Mouse (Mus musculus) ZHBTc4 (cell line): ENCODE data around the gene Gm17949.
A peak's percentile ranks its signal among the peaks of the same experiment; 100 is the strongest.

ENCODE experiments used
- DNase-seq: peaks from one replicate; pipeline ENCODE4 v3.0.0-alpha.2; 2011; ENCODE audit warnings: low read depth, low spot score

Gene Gm17949

DNA sequence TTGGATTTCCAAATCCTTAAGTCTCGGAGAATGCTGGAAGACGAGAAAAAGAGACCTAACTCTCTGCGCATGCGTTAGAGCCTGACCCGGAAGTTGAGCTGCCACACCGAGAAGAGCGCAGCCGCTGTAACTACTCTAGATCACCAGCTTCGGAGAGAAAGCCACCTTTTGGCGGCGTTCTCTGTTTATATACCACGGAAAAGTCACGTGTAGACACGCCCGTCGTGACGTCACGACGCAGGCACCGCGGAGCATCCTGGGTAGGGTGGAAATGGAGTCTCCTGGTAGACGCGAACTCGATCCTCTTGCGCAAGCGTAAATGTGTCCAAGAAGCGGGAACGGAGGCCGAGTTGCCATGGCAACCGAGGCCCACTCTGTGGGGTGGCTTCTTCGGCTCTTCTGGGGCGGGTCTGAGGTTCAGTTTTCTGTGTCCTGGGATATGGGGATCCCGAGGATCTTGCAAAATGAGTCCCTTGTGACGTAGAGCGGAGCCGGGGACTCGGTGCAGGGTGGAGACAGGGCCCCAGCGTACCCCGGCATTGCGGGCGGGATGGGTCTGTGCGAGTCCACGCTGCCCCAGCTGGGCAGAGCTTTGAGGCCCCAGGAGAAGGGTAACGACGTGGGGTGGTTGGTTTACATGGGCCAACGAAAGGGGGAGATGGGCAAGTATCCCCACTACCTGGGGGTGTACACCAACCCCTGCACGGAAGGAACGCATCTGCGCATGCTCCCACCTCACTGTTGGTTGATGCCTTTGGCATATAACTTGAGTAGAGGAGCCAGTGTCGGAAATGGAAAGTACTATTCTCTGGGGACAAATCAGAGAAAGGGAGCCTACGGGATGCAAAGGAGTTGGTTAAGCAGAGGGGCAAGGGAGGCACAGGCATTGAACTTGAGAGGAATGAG is at the start of gene Gm17949, which contains the start of gene Gtf2f1:
Gene Gm17949 (plus strand): TSS at position 234 of the 906 bp plus-strand sequence.
Gene Gtf2f1 (minus strand): TSS at position 53 of the 906 bp plus-strand sequence.
- DNase-seq, result peak; percentile 99

DNA sequence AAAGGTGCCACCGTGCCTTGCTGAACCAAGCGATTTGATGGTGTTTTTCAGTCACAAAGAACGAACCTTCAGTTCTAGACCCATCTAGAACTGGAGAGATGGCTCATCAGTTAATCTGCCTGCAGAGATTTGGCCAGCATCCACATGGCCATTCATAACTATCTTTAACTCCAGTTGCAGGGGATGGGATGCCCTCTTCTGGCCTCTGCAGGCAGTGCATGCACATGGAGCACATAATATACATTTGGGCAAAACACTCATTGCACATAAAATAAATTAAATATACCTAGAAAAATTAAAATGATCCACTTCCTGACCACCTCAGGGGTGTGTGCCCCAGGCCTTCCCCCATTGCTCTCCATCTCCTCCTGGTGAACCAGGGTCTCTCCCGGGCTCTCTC is 49.4 kb upstream of the Gm17949 start:
- DNase-seq, result peak; percentile 43

DNA sequence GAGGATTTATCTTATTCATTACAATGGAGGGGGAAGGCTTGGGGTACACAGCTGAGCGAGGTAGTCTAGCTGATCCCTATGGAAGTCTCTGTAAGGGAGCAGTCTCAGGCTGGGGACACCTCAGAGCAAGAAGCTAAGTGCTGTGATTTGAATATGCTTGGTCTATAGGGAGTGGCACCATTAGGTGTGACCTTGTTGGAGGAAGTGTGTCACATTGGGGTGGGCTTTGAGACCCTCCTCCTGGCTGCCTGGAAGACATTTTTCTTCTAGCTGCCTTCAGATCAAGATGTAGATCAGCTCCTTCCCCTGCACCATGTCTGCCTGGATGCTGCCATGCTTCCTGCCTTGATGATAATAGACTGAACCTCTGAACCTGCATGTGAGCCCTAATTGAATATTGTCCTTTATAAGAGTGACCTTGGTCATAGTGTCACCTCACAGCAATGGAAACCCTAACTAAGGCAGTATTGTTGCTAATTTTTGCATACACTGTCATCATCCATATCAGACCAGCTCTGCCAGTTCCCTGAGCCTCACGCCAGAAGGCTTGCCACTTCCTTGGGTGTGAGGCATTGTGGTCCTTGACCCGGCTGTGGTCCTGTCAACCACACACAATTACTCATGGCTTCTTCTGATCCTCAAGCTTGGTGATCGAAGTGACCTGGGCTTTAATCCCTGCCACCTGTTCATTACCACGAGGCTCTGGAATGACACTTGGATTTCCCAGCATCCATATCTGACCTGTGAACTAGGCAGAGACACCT is 48.4 kb upstream of the Gm17949 start:
- peak; percentile 26 for DNase-seq

DNA sequence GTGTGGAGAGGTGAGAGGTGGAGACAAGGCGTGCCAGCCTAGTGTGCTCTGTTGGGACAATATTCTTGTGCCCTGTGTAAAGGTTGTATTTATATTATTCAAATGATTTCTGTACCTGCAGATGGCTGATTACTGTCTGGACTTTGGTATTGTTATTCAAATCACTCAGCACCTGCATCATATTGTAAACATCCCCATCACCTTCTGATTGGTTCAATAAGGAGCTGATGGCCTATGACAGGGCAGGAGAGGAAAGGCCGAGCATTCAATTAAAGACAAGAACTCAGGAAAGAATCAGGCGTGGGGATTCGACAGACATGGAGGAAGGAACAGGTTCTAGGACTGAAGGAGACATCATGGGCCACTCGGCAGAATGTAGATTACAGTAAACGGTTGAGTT is 47.6 kb upstream of the Gm17949 start:
- DNase-seq, result no peak

DNA sequence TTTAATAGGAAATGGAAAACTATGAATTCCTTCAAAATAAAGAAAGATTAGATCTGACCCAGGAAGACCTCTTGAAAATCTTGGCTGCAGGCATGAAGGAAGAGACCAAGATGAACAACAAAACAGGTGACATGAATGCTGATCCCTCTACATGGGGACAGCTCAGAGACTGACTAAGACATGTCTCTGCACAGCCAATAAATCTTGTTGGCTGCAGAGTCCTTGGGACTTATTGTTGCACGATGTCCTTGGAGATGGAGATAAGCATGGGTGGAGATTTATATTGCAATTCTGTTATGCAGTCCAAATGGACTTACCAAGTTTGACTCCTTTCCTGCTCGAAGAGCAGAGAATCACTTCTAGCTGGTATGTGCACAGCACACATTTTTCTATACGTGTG is 41.9 kb upstream of the Gm17949 start:
- no peak for DNase-seq

DNA sequence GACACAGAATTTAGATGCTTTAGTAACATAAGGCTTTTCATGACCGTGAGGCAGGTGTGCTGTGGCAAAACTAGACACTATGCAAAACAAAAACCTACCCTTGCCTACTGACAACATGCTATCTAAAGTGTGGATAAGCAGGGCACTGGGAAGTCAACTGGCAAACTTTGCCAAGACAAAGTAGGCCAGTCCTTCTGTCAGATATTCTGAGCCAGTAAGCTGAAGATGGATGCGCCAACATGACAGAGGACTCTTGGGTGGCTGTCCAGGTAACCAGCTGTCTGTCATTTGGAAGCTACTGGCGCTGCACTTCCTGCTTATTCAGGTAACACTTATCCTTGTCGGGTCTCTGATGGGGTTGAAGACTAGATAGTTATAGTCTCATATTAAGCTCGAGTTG is 41.2 kb upstream of the Gm17949 start:
- no peak for DNase-seq

DNA sequence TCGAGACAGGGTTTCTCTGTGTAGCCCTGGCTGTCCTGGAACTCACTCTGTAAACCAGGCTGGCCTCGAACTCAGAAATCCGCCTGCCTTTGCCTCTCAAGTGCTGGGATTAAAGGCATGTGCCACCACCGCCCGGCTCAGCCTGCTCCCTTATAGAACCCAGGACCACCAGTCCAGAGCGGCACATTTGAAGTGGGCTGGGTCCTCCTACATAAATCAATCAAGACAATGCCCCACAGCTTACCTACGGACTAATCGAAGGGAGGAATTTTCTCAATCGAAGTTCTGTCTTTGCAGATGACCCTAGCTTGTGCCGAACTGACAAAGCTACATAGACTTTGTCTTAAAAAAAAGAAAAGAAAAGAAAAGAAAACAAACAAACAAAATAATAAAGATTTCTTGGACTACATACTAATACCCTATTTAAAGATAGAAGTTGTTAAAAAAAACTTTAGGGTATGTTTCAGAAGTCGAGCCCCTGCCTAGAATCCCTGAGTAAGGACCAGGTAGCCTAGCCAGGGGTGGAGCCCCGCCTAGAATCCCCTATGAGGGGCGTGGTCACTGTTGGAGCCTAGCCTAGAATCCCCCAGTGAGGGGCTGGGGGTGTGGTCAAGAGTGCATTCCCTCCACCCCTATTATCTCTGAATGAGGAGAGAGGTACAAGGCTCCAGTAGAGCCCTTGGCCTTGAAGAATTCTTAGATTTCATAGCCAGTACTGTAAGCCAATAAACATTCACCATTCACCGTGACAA is 37.1 kb upstream of the Gm17949 start:
- DNase-seq, result peak; percentile 82

DNA sequence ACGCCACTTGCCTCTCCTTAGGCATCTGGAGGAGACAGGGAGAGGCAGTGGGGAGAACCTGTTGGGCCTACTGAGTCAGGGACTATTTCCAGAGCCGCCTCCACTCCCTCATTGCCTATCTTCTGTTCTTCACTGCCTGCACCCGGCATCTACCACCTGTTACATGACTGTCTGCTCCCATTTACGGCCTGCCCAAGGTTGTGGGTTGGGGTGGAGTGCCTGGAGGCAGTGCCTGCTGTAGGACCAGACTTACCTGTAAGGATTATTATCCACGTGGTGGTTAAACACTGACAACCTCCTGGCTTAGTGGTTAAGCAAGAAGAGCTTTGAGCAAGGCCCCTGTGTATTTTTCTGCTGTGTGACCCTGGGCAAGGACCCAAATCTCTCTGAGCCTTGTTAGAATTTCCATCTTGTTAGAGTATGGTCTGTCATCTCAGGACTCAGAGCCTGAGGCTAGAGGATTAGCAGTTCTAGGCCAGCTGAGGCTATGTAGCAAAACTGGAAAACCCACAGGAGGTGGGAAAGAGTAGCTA is 36.5 kb upstream of the Gm17949 start:
- DNase-seq, result no peak

DNA sequence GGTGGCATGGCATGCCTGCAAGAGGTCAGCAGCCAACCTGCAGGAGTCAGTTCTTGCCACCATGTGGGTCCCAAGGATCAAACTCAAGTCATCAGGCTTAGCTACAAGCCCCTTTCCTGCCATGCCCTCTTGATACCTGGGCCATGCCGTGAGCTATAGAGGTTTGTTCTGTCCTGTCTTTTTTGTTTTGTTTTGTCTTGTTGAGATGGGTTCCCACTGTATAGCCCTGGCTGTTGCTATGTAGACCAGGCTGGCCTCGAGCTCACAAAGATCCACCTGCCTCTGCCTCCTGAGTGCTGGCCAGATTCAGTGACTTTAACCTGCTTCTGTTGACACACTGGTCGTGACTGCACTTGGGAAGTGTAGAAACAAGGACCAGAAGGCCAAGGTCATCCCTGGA is 35.9 kb upstream of the Gm17949 start:
- no peak for DNase-seq

DNA sequence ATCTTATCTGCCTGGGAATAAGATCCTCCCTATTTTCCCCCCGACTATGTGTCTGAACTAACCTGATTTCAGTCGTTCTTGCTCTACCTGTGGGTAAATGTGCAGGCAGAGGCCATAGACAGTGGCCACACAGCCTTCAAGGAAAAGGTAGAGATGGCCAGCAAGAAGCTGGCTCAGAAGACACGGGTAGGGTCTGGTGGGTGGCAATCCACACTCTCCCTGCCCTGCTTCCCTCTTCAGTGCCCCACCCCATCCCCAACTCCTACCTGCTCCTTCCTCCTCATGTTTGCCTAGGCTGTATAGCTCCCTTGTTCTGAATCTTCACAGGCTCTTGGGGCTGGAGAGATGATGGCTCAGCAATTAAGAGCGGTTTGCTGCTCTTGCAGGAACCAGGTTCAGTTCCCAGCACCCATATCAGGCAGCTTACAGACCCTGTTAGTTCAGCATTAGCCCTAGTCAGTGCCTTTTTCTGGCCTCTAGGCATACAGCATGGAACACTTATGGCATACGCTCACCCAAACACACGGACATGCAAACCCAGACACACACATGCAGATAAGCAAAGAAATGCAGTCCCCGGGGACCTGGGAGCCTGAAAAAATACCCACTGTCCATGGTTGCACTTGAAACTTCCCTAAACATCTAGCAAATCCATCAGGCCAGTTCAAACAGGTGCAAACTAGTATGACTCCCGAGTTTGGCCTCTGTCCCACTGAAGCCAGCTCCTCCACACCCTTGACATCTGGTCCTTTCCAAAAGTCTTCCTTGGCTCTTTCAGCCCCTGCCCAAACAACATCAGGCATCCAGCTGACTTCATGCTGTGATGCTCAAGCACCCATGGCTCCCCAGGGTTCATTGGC is 34.5 kb upstream of the Gm17949 start:
- DNase-seq, result peak; percentile 50

DNA sequence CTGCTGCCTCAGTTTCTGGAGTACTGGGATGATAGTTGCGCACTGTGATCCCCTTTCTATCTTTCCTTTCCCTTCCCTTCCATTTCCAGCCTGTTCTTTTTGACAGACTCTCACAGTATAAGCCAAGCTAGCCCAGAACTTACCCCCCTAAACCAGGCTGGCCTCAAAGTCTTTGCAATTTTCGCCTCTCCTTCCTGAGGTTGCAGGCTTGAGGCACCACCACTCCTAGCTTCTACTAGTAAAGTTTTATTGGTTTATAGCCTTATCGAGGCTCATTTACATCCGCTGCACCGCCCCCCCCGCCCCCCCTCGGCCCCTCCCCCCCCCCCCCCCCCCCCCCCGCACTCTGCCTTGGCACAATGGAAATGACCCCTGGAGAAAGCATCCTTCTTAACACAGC is 31.7 kb upstream of the Gm17949 start:
- DNase-seq, result no peak

DNA sequence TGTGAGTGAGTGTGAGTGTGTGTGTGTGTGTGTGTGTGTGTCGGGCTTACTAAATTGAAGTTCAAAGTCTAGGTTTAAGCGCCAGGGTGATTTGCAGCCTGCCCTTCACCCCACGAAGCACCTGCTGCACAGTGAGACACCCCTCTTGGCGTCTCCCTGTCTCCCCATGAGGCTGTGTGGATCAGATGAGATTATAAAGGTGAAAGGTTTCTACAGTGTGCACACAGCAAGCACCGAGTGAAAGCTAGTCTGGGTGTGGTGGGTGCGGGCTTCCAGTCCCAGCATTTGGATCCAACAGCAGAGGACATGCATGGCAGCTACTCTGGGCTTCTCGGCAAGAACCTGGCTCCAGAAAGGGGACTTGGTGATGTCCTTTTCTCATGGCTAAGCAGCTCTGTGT is 30.2 kb upstream of the Gm17949 start:
- DNase-seq, result no peak

DNA sequence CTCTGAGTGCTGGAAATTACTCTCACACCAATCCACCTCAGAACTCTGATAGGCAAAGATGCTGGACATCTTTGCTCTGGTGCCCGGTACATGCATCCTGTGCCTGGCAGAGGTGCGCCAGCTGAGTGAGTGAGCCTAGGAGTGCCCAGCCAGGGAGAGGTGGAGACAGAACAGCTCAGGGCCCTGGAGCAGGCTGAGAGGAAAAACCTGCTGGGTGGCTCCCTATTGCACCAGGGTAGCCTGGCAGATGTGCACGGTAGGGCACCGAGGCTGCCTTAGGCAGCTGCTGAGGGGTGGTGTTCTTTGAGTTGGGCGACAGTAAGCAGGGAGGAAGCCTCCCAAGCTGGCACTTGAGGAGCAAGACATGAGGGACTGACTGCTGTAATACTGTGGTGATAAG is 29.3 kb upstream of the Gm17949 start, which contains the start of gene Acer1:
Gene Acer1 (minus strand): TSS at position 114 of the 400 bp plus-strand sequence.
- DNase-seq, result no peak

DNA sequence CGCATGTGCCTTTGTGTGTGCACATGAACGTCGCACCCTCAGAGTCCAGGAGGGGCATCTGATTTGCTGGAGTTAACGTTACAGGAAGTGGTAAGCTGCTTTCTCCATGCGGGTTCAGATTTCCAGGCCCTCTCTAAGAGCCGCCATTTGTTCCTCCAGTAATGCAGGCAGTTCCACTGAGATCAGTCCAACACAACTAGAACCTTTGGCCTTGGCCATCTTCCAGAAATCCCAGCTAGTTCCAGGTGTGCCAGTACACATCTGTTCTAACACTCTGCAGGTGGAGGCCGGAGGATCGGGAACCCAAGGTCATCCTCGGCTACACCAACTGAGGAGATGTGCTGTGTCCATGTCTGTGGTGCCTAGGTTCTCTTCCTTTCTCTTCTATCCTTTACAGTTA is 26.4 kb upstream of the Gm17949 start:
- no peak for DNase-seq

DNA sequence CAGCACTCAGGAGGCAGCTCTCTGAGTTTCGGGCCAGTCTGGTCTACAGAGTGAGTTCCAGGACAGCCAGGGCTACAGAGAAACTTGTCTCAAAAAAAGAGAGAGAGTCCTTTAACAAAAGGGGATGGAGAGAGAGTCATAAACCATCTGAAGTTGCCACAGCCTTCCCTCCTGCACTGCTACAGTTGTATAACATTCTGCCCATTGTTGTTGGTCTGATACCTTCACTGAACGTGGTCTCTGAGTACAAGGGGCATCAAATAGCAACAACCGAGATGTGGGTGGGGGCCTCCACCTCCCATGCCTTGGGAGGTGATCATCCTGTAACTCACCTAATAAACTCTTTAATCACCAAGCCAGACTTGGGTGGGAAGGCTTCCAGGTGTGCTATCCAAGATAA is 25.6 kb upstream of the Gm17949 start:
- DNase-seq, result no peak

DNA sequence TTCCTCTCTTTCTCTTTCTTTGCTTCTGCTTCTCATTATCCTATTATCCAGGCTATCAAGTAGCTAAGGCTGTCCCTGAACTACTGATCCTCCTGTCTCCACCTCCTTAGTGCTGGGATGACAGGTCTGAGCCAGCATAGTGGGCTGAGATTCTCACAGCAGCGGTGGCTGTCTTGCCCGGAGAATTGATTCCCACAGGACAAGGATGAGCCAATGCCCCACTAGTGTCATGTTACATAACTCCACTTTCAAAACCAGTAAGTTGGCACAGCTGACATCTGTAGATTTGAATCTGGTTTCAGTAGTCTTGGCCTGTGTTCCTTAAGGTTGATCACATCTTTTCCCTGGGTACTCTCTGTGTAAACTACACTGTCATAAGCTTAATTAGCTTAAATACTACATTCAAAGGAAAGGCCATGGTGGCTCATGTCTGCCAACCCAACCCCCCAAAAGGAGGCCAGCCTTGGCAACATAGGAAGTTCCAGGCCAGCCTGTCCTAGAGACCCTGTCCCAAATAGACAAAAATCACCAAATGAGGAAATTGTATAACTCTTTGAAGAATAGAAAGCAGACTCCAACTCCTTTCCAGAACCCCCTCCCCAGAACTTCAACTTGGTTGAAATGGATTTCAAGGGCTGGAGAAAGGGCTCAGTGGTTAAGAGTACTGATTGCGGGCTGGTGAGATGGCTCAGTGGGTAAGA is 25.0 kb upstream of the Gm17949 start:
- DNase-seq, result no peak

DNA sequence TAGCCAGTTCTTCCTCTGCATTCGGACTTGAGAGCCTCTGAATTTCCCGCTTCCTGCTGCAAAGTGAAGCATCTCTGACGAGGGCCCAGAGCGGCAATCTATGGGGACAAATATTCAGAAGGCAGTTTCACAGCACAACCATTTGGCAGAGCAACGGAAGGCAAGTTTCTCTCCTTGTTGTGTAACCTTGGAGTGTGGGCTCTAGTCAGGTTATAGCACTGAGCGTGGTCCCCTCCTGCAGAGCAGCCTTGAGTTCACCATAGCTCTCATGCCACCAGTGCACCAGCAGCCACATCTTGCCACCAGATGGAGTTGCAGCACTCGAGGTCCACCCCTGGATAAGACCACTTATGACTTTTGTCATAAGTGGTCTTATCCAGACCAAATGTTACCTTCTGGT is 22.8 kb upstream of the Gm17949 start:
- no peak for DNase-seq

DNA sequence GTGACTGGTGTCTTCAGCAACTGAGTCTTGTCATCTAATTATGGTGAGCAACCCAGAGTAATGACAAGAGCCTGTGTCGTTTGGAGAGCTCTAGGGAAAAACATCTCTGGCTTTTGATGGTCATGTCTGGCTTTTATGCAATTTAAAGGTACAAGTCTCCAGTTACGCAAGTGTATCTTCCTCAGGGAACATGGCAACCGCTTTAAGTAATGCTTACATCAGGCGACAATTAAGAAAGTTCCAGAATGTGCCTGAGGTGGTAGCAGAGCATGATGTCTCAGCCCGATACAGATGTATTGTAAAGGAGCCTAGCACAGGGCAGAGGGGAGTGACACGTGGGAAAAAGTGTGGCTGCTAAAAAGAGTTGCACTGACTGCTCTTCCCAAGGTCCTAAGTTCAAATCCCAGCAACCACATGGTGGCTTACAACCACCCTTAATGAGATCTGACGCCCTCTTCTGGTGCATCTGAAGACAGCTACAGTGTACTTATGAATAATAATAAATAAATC is 22.3 kb upstream of the Gm17949 start:
- no peak for DNase-seq

DNA sequence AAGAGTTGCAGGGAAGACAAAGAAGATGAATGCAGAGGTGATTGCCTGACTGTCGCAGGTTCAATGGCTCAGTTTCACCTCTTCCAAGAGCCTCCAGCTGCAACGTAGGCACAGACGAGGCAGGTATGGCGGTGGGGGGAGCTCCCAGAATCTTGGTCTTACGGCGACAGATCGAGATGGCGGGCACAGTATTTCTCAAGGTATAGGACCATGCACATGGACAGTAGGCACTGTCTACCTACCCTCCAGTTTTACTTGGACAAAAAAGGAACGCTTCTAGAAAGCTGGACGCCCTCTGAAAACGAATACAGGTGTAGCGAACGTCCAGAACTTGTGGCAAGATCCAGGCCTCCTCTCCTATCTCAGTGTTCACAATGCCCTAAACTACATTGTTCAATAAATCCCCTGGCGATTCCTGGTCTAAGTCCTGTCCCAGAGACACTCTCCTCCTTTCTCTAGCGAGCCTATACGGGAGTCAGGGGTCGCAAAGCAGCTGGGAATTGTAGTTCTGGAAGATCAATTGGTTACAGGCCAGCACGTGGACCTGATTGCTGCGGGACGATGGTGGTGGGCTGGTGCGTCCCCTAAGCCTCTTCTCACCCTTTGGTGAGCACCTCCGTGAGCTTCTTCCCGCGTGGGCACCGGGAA is 21.7 kb upstream of the Gm17949 start:
- DNase-seq, result peak; percentile 92
